Mouse (Mus musculus): ENCODE measurements around the gene Stxbp1. TPM values are rescaled to one million over a fixed set of nuclear protein-coding genes. Genes with fewer than 3 reads are reported as not detected.
A peak's percentile ranks its signal among the peaks of the same experiment; 100 is the strongest.

Gene Stxbp1
- polyA plus RNA-seq, 1 experiment, result 889 TPM

- no peak for TF ChIP-seq CTCF (IDR thresholded peaks at IDR 0.05; ENCODE audit: borderline replicate concordance, insufficient read depth, low read depth, low read length)
- no peak for TF ChIP-seq POLR2A (IDR thresholded peaks at IDR 0.05; ENCODE audit: borderline replicate concordance, insufficient read depth, low read length)
- WGBS, result 88% methylated on average over 6 of the region's 6 CpGs
- Histone ChIP-seq H3K27ac (ENCODE audit: insufficient read depth, low read length) (no peak overlapping the region), H3K27me3 (ENCODE audit: control insufficient read depth, insufficient read depth, low read length) (no peaks in the 10 kb centered on the region), H3K4me3 (replicated peaks; ENCODE audit: insufficient read depth, low read depth, low read length) (no peak overlapping the region), H3K4me1 (ENCODE audit: control insufficient read depth, insufficient read depth, low read length) (peaks cover 8% of the 10 kb centered on the region; the same call in 1 of the 2 replicates)
- no peak for DNase-seq
These were observed 67.3 kb downstream of the Stxbp1 start for GRCm38 (mm10) chr2:32779714-32780113.

GRCm38 (mm10) chr2:32779131-32779530 lies 67.9 kb downstream of the Stxbp1 start:
- Histone ChIP-seq H3K4me3 (replicated peaks; ENCODE audit: insufficient read depth, low read depth, low read length) (no peak overlapping the region), H3K27ac (ENCODE audit: insufficient read depth, low read length) (no peak overlapping the region), H3K27me3 (ENCODE audit: control insufficient read depth, insufficient read depth, low read length) (no peaks in the 10 kb centered on the region), H3K4me1 (ENCODE audit: control insufficient read depth, insufficient read depth, low read length) (peaks cover 7% of the 10 kb centered on the region; the same call in 1 of the 2 replicates)
- TF ChIP-seq POLR2A (IDR thresholded peaks at IDR 0.05; ENCODE audit: borderline replicate concordance, insufficient read depth, low read length) (no peak), CTCF (IDR thresholded peaks at IDR 0.05; ENCODE audit: borderline replicate concordance, insufficient read depth, low read depth, low read length) (peak; percentile 99)
- 8% methylated on average over 8 of the region's 8 CpGs for WGBS
- DNase-seq, result peak; percentile 74 to 84

DNA sequence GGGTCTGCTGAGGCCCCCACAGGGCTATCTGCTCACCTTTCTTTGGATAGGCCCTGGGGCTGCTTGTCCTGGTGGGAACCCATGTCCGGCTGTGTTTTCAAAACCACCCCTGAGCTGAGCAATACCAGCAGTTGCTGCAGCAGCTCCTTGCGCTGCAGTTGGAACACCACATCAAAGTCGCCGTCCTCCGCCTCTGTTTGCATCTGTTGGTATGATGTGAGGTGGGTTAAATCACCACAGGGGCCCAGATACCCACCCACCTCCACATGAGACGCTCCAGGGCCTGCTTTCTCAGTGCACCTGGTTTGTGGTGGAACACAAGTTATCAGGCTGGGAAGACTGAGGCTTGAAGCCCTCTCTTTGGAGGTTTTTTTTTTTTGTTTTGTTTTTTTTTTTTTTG lies 69.0 kb downstream of the Stxbp1 start:
- 90% methylated on average over 6 of the region's 6 CpGs for WGBS
- Histone ChIP-seq H3K27ac (ENCODE audit: insufficient read depth, low read length) (no peak overlapping the region), H3K4me1 (ENCODE audit: control insufficient read depth, insufficient read depth, low read length) (0 out of 2 replicates have a peak, but pooled peaks cover 3% of the 10 kb centered on the region), H3K27me3 (ENCODE audit: control insufficient read depth, insufficient read depth, low read length) (no peaks in the 10 kb centered on the region), H3K4me3 (replicated peaks; ENCODE audit: insufficient read depth, low read depth, low read length) (no peak overlapping the region)
- no peak for DNase-seq
- TF ChIP-seq CTCF (IDR thresholded peaks at IDR 0.05; ENCODE audit: borderline replicate concordance, insufficient read depth, low read depth, low read length) (no peak), POLR2A (IDR thresholded peaks at IDR 0.05; ENCODE audit: borderline replicate concordance, insufficient read depth, low read length) (no peak)

DNA sequence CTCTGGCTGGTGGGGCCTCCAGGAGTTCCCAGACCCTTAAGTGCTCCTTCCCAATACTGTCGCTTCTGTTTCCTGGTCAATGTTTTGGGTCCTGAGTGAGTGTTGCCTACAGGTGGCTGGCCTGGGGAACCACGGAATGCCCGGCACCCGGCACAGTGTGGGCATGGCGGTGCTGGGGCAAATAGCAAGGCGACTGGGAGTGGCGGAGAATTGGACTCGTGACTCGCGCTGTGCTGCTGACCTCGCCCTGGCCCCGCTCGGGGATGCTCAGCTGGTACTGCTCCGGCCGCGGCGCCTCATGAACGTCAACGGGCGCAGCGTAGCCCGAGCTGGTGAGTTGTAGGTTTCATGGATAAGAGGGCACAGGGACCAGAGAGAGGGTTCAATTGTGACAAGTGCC lies 70.9 kb downstream of the Stxbp1 start:
- Histone ChIP-seq H3K4me1 (ENCODE audit: control insufficient read depth, insufficient read depth, low read length) (0 out of 2 replicates have a peak, but pooled peaks cover 3% of the 10 kb centered on the region), H3K27ac (ENCODE audit: insufficient read depth, low read length) (no peak overlapping the region), H3K4me3 (replicated peaks; ENCODE audit: insufficient read depth, low read depth, low read length) (no peak overlapping the region), H3K27me3 (ENCODE audit: control insufficient read depth, insufficient read depth, low read length) (no peaks in the 10 kb centered on the region)
- TF ChIP-seq CTCF (IDR thresholded peaks at IDR 0.05; ENCODE audit: borderline replicate concordance, insufficient read depth, low read depth, low read length) (no peak), POLR2A (IDR thresholded peaks at IDR 0.05; ENCODE audit: borderline replicate concordance, insufficient read depth, low read length) (no peak)
- 25% methylated on average over 22 of the region's 22 CpGs for WGBS
- no peak for DNase-seq

- whole genome bisulfite sequencing, result under 1% methylated on average over 46 of the region's 46 CpGs
- H3K4me1 ChIP-seq (ENCODE audit: control insufficient read depth, insufficient read depth, low read length), result 0 out of 2 replicates have a peak, but pooled peaks cover 3% of the 10 kb centered on the region
- H3K27ac ChIP-seq (ENCODE audit: insufficient read depth, low read length), result no peak within 1 kb of the TSS
- peak; percentile 97 to 98 for DNase-seq
- peak within 1 kb of the TSS; percentile 85 for H3K4me3 ChIP-seq (replicated peaks; ENCODE audit: insufficient read depth, low read depth, low read length)
- no peaks in the 10 kb centered on the region for H3K27me3 ChIP-seq (ENCODE audit: control insufficient read depth, insufficient read depth, low read length)
- TF ChIP-seq POLR2A (IDR thresholded peaks at IDR 0.05; ENCODE audit: borderline replicate concordance, insufficient read depth, low read length), result peak; percentile 47; the same call in 1 of the 2 replicates
- TF ChIP-seq CTCF (IDR thresholded peaks at IDR 0.05; ENCODE audit: borderline replicate concordance, insufficient read depth, low read depth, low read length), result no peak
These were observed 71.5 kb downstream of the Stxbp1 start, which contains the start of the genes Ttc16 and Ptrh1 for GRCm38 (mm10) chr2:32775359-32776074. Ttc16 (minus strand) TSS chr2:32775633. Ptrh1 (plus strand) TSS chr2:32775786.

GRCm38 (mm10) chr2:32772626-32773279 lies 74.3 kb downstream of the Stxbp1 start:
- WGBS, result 81% methylated on average over 8 of the region's 8 CpGs

GRCm38 (mm10) chr2:32771886-32772285 lies 75.2 kb downstream of the Stxbp1 start:
- Histone ChIP-seq H3K4me1 (ENCODE audit: control insufficient read depth, insufficient read depth, low read length) (peaks cover 12% of the 10 kb centered on the region; the same call in 1 of the 2 replicates), H3K4me3 (replicated peaks; ENCODE audit: insufficient read depth, low read depth, low read length) (no peak overlapping the region), H3K27me3 (ENCODE audit: control insufficient read depth, insufficient read depth, low read length) (no peaks in the 10 kb centered on the region), H3K27ac (ENCODE audit: insufficient read depth, low read length) (no peak overlapping the region)
- no peak for TF ChIP-seq POLR2A (IDR thresholded peaks at IDR 0.05; ENCODE audit: borderline replicate concordance, insufficient read depth, low read length)
- TF ChIP-seq CTCF (IDR thresholded peaks at IDR 0.05; ENCODE audit: borderline replicate concordance, insufficient read depth, low read depth, low read length), result no peak
- DNase-seq, result no peak
- WGBS, result 46% methylated on average over 12 of the region's 12 CpGs

More at GRCm38 (mm10) chr2:32772626-32773279, 74.3 kb downstream of the Stxbp1 start:
- Histone ChIP-seq H3K4me3 (replicated peaks; ENCODE audit: insufficient read depth, low read depth, low read length) (no peak overlapping the region), H3K27me3 (ENCODE audit: control insufficient read depth, insufficient read depth, low read length) (no peaks in the 10 kb centered on the region), H3K4me1 (ENCODE audit: control insufficient read depth, insufficient read depth, low read length) (peaks cover 7% of the 10 kb centered on the region; the same call in 1 of the 2 replicates), H3K27ac (ENCODE audit: insufficient read depth, low read length) (no peak overlapping the region)
- no peak for DNase-seq
- no peak for TF ChIP-seq CTCF (IDR thresholded peaks at IDR 0.05; ENCODE audit: borderline replicate concordance, insufficient read depth, low read depth, low read length)
- no peak for TF ChIP-seq POLR2A (IDR thresholded peaks at IDR 0.05; ENCODE audit: borderline replicate concordance, insufficient read depth, low read length)

Data from cerebellum, adult 2 months (tissue).